Mouse (Mus musculus) heart, postnatal 0 days (tissue): ENCODE results near the gene Sorbs2. TPM values are rescaled to one million over a fixed set of nuclear protein-coding genes. Genes with fewer than 3 reads are reported as not detected.
A peak's percentile ranks its signal among the peaks of the same experiment; 100 is the strongest.

Experiments used
- ATAC-seq: fragments of 200-750 bp; cut with Nextera tagmentation; 2 replicates; pipeline ENCODE4 v1.8.0; 2017; ENCODE audit warnings: low read depth, moderate number of reproducible peaks, moderate library complexity; ENCODE audit not compliant: insufficient read depth
- DNase-seq: peaks from one replicate; pipeline ENCODE4 v3.0.0-alpha.2; 2016; ENCODE audit warnings: low spot score
- H3K27ac ChIP-seq: fragments of 300-500 bp; sonication (generic); 2 replicates; pipeline ENCODE4 v1.5.1; 2014; ENCODE audit warnings: low read depth, mild to moderate bottlenecking
- H3K27me3 ChIP-seq: fragments of 300-500 bp; sonication (generic); 2 replicates; pipeline ENCODE4 v1.6.1; 2014; ENCODE audit warnings: low read length, mixed read lengths; ENCODE audit not compliant: control insufficient read depth, insufficient read depth
- H3K36me3 ChIP-seq: fragments of 300-500 bp; sonication (generic); replicated peaks from 2 replicates; pipeline ENCODE4 v1.6.1; 2014; ENCODE audit warnings: low read length, mixed read lengths; ENCODE audit not compliant: control insufficient read depth, insufficient read depth
- H3K4me1 ChIP-seq: fragments of 300-500 bp; sonication (generic); 2 replicates; pipeline ENCODE4 v1.6.1; 2014; ENCODE audit warnings: antibody characterized with exemption; ENCODE audit not compliant: control insufficient read depth, insufficient read depth
- H3K4me2 ChIP-seq: fragments of 300-500 bp; sonication (generic); 2 replicates; pipeline ENCODE4 v1.6.1; 2014; ENCODE audit warnings: low read depth, mild to moderate bottlenecking, low read length, moderate library complexity
- H3K4me3 ChIP-seq: fragments of 300-500 bp; sonication (generic); 2 replicates; pipeline ENCODE4 v1.5.1; 2014; ENCODE audit warnings: low read depth, low read length
- H3K9ac ChIP-seq: fragments of 300-500 bp; sonication (generic); replicated peaks from 2 replicates; pipeline ENCODE4 v1.6.1; 2014; ENCODE audit warnings: low read depth, low read length, mixed read lengths
- H3K9me3 ChIP-seq: fragments of 300-500 bp; sonication (generic); replicated peaks from 2 replicates; pipeline ENCODE4 v1.6.1; 2016; ENCODE audit warnings: low read length; ENCODE audit not compliant: control insufficient read depth
- CTCF ChIP-seq: IDR thresholded peaks from 2 replicates; pipeline ENCODE4 v1.5.1; 2016; ENCODE audit warnings: antibody characterized with exemption, control low read depth, low read depth
- EP300 ChIP-seq: IDR thresholded peaks from 2 replicates; pipeline ENCODE4 v1.6.1; 2016; ENCODE audit warnings: antibody characterized with exemption, low read depth
- WGBS: fragments of 180-500 bp; shearing (Covaris S2); extraction: QIAGEN DNeasy Blood & Tissue Kit; methylation state at CpG from one replicate; pipeline ENCODE4 v1.1.7; 2014; 5-methylcytosine and 5-hydroxymethylcytosine counted together
- polyA plus RNA-seq: library from polyadenylated mRNA; unstranded; fragments of >200 nt; fragmentation: Nextera tagmentation; extraction: Ambion mirVana; gene quantifications from 2 replicates; pipeline ENCODE4 v1.2.1, GENCODE M21; 2015
- total RNA-seq: library from RNA; depleted of rRNA; stranded (reverse); fragments of >200 nt; gene quantifications from 2 replicates; pipeline ENCODE4 v1.2.3, GENCODE M21; 2014; ENCODE audit warnings: low replicate concordance

Gene Sorbs2
- total and polyA plus RNA-seq, 2 experiments from 2014 or later = 228 to 385 TPM

GRCm38 (mm10) chr8:45715330-45716027, 207.9 kb downstream of the Sorbs2 start:
- Histone ChIP-seq H3K36me3 (peaks cover 34% of the 10 kb centered on the region), H3K4me2 (no peak overlapping the region), H3K27me3 (no peaks in the 10 kb centered on the region), H3K4me1 (peaks cover 25% of the 10 kb centered on the region), H3K27ac (peak overlapping the region; percentile 52; the same call in 1 of the 2 replicates), H3K9me3 (no peaks in the 10 kb centered on the region), H3K4me3 (no peak overlapping the region), H3K9ac (no peak overlapping the region)
- WGBS = 70% methylated on average over 13 of the region's 13 CpGs
- ATAC-seq = no peak
- no peak for DNase-seq
- TF ChIP-seq EP300 (no peak), CTCF (no peak)

DNA sequence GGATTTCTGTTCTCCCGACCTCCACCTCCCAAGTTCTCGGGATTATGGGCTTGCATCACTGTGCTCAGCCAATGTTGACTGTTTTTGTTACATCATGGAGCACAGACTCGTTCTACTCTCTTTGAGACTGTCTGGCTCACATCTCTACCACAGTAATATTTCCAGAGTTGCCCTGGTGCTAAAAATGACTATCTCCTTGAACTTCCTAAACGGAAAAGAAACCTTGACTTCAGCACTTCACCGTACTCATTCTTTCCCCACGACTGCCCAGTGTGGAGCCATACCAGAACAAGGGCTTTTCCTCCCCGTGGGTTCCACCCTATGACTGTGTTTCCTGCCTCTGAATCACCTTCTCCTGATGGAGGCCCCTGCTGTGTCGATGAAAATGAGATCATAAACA, 212.2 kb downstream of the Sorbs2 start:
- peak overlapping the region; percentile 73 for H3K27ac ChIP-seq

DNA sequence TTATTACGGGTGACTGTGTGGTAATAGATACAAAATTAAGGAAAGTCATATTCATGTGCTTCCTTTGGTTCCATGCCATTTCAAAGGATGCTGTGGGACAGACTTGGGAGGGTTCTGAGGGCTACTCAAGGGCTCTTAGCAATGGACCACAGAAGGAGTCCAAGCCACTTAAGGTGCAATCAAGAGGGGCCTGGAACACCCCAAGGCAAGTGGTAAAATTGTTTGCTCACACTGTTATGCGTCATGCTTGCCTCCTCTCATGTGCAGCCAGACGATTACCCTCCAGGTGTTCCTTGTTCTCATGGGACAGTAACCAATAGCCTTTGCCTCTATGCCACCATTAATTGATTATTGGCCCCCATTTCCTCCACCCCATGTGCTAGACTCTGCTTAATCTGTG, 216.6 kb downstream of the Sorbs2 start:
- DNase-seq (no peak), ATAC-seq (no peak)
- peaks cover 12% of the 10 kb centered on the region for H3K4me1 ChIP-seq
- H3K4me3 ChIP-seq = no peak overlapping the region
- WGBS = 82% methylated on average over 3 of the region's 3 CpGs
- no peaks in the 10 kb centered on the region for H3K27me3 ChIP-seq
- H3K4me2 ChIP-seq = no peak overlapping the region
- H3K36me3 ChIP-seq = peaks cover 3% of the 10 kb centered on the region; the same call in 1 of the 2 replicates
- TF ChIP-seq CTCF = no peak
- TF ChIP-seq EP300 = no peak
- H3K27ac ChIP-seq = peak overlapping the region; percentile 53
- H3K9me3 ChIP-seq = no peaks in the 10 kb centered on the region
- no peak overlapping the region for H3K9ac ChIP-seq

More for the DNA sequence above, 212.2 kb downstream of the Sorbs2 start:
- H3K9ac ChIP-seq = no peak overlapping the region
- ATAC-seq = peak; percentile 89
- no peaks in the 10 kb centered on the region for H3K9me3 ChIP-seq
- no peaks in the 10 kb centered on the region for H3K27me3 ChIP-seq
- peaks cover 24% of the 10 kb centered on the region for H3K36me3 ChIP-seq
- no peak for TF ChIP-seq EP300
- TF ChIP-seq CTCF = no peak
- WGBS = 25% methylated on average over 8 of the region's 8 CpGs
- peak; percentile 47 for DNase-seq
- H3K4me2 ChIP-seq = no peak overlapping the region
- H3K4me3 ChIP-seq = no peak overlapping the region
- H3K4me1 ChIP-seq = peaks cover 15% of the 10 kb centered on the region; the same call in 1 of the 2 replicates

- DNase-seq (no peak), ATAC-seq (no peak)
- Histone ChIP-seq H3K36me3 (0 out of 2 replicates have a peak, but pooled peaks cover 3% of the 10 kb centered on the region), H3K27me3 (no peaks in the 10 kb centered on the region), H3K4me3 (no peak overlapping the region), H3K27ac (0 out of 2 replicates have a peak overlapping the region, but pooled peaks have one; percentile 7), H3K4me2 (no peak overlapping the region), H3K4me1 (peaks cover 3% of the 10 kb centered on the region), H3K9me3 (no peaks in the 10 kb centered on the region), H3K9ac (no peak overlapping the region)
- WGBS = 69% methylated on average over 5 of the region's 5 CpGs
- TF ChIP-seq CTCF (no peak), EP300 (no peak)
These were observed 217.7 kb downstream of the Sorbs2 start for GRCm38 (mm10) chr8:45725321-45725720.

DNA sequence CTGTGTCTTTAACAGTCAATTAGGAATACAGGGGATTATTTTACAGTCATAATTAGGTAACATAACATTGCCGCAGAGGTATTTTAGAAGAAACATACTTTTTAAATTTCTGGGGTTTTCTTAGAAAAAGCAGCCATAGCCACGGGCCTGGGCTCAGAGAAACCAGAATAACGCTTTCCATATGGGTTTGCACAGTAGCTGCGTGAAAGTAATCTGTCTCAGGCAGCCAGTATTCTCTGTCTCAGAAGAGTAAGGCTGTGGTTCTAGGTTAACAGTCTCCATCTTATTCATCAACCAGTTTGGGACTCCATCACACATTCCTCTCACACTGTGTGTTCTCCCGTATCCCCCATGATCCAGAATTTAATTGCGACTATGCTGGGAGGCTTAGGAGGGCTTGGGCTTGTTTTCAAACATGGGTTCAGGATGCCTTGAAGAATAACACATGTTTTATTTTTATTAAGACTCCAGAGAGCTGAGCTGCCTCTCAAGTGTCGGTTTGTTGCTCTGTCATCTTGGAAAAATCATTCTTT, 222.3 kb downstream of the Sorbs2 start:
- no peaks in the 10 kb centered on the region for H3K27me3 ChIP-seq
- H3K9ac ChIP-seq = no peak overlapping the region
- no peak overlapping the region for H3K4me2 ChIP-seq
- H3K4me1 ChIP-seq = peaks cover 13% of the 10 kb centered on the region
- TF ChIP-seq EP300 (no peak), CTCF (no peak)
- ATAC-seq (no peak), DNase-seq (no peak)
- no peaks in the 10 kb centered on the region for H3K36me3 ChIP-seq
- no peak overlapping the region for H3K4me3 ChIP-seq
- no peaks in the 10 kb centered on the region for H3K9me3 ChIP-seq
- no peak overlapping the region for H3K27ac ChIP-seq
- 77% methylated on average over 7 of the region's 7 CpGs for WGBS
